Mouse (Mus musculus): ENCODE measurements around the gene Tmem44.

The Tmem44 gene

DNA sequence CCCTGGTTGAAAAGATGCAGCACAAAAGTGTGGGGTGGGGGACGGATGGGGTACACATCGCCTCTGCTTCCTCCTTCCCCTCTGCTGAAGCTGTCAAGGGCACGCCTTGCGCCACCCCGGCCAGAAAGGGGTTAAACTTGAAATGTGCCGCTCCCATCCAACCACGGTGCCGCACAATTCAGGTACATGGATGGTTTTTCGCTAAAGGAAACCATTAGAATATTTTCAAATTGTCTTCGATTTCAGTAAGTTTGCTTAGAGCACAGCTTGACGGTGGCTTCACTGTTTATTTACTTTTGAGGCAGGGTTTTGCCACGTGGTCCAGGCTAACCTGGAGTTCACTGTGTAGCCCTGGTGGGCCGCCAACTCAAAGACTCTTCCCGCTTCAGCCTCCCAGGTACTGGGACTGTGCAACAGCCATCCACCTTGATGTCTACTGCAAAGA lies at the start of gene Tmem44:
Gene Tmem44 (minus strand): TSS at position 95 of the 445 bp plus-strand sequence.
- DNase-seq (ENCODE audit: low read depth) = no peak

- peak; percentile 95 for DNase-seq (ENCODE audit: low read depth)
Measured at GRCm38 (mm10) chr16:30599491-30600268, 49.0 kb upstream of the Tmem44 start, which contains the start of gene Fam43a. TSS of gene Fam43a (plus strand) at chr16:30599723.

- DNase-seq (ENCODE audit: low read depth) = peak; percentile 94
Measured at GRCm38 (mm10) chr16:30596959-30597681, 46.5 kb upstream of the Tmem44 start.

- peak; percentile 46 for DNase-seq (ENCODE audit: low read depth)
Measured at GRCm38 (mm10) chr16:30595835-30596557, 45.4 kb upstream of the Tmem44 start.

- DNase-seq (ENCODE audit: low read depth) = no peak
Measured at GRCm38 (mm10) chr16:30595356-30595755, 44.7 kb upstream of the Tmem44 start.

GRCm38 (mm10) chr16:30591990-30592389 lies 41.3 kb upstream of the Tmem44 start:
- DNase-seq (ENCODE audit: low read depth) = no peak

DNA sequence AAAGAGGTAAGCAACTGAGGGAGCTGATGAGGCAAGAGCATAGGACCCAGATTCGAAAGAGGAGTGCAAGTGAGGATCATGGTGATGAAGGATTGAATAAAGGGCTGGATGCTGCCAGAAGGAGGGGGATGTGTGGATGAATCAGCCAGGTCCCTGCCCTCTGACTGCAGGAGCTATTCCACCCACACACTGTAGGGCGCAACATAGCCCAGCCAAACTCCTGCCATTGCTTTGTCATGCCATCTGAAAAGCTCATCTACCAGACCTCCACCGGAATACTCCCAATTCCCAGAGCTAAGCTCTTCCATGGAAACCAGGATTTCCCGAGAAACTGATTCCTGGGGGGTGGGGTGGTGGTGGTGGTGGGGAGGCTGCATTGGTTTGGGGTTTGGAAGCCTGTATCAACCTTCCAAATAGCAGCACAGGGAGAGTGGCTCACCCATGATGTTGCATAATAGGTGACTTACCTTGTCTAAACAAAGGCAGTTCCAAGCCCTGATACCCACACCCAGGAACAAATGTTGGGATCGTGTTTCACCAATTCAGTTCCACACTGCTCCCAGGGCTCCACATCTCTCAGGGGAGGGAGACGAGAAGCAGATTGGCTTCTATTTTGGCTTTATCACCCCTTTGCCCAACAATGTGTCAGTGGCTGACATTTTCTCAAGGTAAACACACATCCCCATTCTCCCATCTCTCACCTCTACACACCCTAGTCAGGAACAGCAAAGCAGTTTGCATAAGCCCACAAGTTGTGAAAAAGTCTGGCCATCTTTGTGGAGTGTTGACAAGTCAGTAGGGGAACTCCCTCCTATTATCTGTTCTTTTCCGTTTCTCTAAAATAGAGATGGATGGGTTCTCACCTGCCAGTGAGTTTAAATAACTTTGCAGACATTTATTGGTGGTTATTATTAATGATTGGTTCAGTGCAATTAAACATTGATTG lies 39.9 kb upstream of the Tmem44 start:
- peak; percentile 66 for DNase-seq (ENCODE audit: low read depth)

GRCm38 (mm10) chr16:30587494-30588327 lies 37.1 kb upstream of the Tmem44 start, which contains the start of gene Lsg1:
TSS of gene Lsg1 (minus strand) at chr16:30587592.
- DNase-seq (ENCODE audit: low read depth) = peak; percentile 96

DNA sequence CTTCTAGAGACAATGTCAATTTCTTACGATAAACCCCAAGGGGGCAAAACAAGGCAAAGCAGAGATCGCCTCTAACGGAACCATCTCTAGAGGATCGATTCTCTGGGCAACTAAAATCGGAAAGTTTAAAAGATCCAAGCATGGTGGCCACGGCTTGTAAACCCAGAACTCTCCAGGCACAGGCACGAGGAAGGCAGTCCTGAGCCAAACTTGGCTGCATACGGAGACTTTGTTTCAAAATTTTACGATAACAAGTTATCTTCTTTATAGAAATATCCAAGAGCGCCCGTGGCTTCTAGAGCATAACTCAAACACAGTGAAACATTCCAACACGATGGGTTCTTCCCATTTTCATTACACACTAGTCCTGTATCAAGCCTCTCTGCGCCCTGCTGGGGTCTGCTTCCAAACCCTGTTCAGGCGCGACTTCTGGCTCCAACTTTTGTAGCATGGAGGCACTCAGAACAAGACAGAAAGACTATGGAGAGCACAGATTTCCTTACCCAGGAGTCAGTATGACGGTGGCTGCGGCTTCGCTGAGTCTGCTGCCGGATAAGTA lies 36.4 kb upstream of the Tmem44 start:
- DNase-seq (ENCODE audit: low read depth) = no peak

- no peak for DNase-seq (ENCODE audit: low read depth)
Measured at GRCm38 (mm10) chr16:30580765-30581164, 30.1 kb upstream of the Tmem44 start.

DNA sequence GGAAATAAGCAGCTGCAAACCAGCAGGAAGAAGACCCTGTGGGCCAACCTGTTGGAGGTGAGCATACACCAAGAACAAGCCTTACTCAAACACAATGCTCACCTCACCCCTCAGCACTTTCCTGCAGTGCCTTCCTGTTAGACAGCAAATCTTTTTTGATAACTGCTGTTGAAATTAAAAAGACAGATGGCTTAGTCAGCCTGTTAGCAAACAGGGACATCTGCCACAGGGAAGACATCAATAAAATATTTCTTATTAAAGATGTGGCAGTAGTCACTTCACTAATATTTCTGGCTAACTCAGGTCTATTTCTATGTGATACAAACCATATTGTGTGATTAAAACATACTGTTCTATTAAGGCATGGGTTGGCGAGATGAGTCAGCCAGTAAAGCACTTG lies 25.8 kb upstream of the Tmem44 start:
- no peak for DNase-seq (ENCODE audit: low read depth)

- DNase-seq (ENCODE audit: low read depth) = no peak
Measured at GRCm38 (mm10) chr16:30575815-30576214, 25.2 kb upstream of the Tmem44 start.

- DNase-seq (ENCODE audit: low read depth) = no peak
Measured at GRCm38 (mm10) chr16:30572239-30572638, 21.6 kb upstream of the Tmem44 start.

DNA sequence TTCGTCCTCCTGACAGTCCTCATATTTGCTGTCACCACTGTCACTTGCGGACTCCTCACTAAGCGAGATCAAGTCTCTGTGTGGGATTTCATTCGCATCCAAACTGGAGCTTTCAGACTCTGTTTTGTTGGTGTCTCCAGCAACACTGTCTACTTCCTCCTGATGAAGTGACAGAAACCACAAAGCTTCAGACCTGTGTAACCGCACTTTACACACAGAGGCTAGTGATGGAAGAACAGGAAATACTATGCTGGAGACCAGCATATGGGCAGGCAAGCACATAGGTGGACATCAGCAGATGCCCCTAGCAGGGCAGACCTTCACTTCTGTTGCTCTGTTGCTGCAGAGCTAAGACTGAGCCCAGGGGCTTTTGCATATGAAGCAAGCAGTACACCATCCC lies 20.7 kb upstream of the Tmem44 start:
- DNase-seq (ENCODE audit: low read depth) = no peak

GRCm38 (mm10) chr16:30570173-30570572 lies 19.5 kb upstream of the Tmem44 start:
- no peak for DNase-seq (ENCODE audit: low read depth)

GRCm38 (mm10) chr16:30565631-30566030 lies 15.0 kb upstream of the Tmem44 start:
- no peak for DNase-seq (ENCODE audit: low read depth)

- DNase-seq (ENCODE audit: low read depth) = no peak
Measured at GRCm38 (mm10) chr16:30560601-30561000, 10.0 kb upstream of the Tmem44 start.

DNA sequence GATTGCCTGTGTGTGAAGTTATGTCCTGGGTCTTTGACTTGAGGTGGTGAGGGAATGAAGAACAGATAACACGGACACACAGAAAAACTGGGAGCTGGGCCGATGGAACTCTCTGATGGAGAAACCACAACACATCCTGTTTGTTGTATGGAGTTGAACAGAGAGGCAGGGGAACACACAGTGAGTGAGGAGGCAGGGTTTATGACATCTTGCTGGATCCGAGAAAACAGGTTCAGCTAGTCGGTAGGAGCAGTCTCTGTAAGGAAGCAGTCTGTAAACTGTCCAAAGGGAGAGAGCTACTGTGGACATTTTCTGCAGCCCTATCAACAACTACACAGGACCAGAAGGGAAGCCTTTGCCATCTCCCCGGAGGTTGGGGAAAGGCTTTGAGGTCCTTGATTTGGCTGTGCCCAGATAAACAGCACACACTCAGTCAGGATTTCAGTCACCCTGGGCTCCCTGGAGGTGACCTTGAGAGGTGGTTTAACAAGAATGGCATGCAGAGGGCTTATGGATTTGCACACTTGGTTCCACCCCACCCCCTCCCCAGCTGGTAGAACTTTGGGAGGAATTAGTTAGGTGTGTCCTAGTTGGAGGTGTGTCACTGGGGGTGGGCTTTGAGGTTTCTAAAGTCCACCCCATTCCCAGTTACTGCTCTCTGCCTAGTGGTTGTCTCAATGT lies 8.8 kb upstream of the Tmem44 start:
- DNase-seq (ENCODE audit: low read depth) = no peak

DNA sequence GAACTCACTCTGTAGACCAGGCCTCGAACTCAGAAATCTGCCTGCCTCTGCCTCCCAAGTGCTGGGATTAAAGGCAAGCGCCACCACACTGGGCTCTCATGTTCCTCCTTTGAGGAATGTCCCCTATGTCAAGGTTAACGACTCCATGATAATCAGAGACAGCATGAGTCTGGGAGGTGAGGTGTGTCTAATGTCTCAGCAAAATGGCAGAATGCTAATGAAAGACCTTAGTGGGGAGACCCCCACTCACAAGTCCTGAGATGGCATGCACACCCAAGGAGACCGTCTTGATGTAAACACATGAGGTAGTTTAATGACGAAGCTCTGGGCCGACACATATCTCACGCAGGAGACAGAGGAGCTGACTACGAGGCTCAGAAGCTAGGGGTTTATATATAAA lies 3.5 kb upstream of the Tmem44 start:
- no peak for DNase-seq (ENCODE audit: low read depth)
